Mouse (Mus musculus) kidney, adult 2 months (tissue): ENCODE results near the gene Sult2a3. TPM values are rescaled to one million over a fixed set of nuclear protein-coding genes. Genes with fewer than 3 reads are reported as not detected.
"Not testable (repeated sequence)": the region's sequence is repeated elsewhere in the genome, so short reads cannot be mapped to it uniquely, and the experiment has no call there.

Experiments
- DNase-seq: peaks from one replicate; pipeline ENCODE4 v3.0.0; 2021
- H3K27ac ChIP-seq: fragments of 200-500 bp; 2 replicates; pipeline ENCODE4 v1.5.1; 2012; ENCODE audit warnings: low read depth, low read length, control low read depth, inconsistent platforms; ENCODE audit not compliant: insufficient read depth
- H3K27me3 ChIP-seq: fragments of 200-500 bp; replicated peaks from 2 replicates; pipeline ENCODE4 v1.6.1; 2012; ENCODE audit warnings: mild to moderate bottlenecking, moderate library complexity, low read length, inconsistent platforms; ENCODE audit not compliant: control insufficient read depth, insufficient read depth
- H3K36me3 ChIP-seq: fragments of 200-500 bp; 2 replicates; pipeline ENCODE4 v1.6.1; 2012; ENCODE audit warnings: mild to moderate bottlenecking, moderate library complexity, low read length, inconsistent platforms; ENCODE audit not compliant: control insufficient read depth, insufficient read depth
- H3K4me1 ChIP-seq: fragments of 200-500 bp; 2 replicates; pipeline ENCODE4 v1.6.1; 2011; ENCODE audit warnings: low read length; ENCODE audit not compliant: control insufficient read depth, insufficient read depth
- H3K4me3 ChIP-seq: fragments of 200-500 bp; 2 replicates; pipeline ENCODE4 v1.5.1; 2011; ENCODE audit warnings: mild to moderate bottlenecking, low read depth, low read length, control low read depth; ENCODE audit not compliant: insufficient read depth
- CTCF ChIP-seq: fragments of 200-500 bp; conservative IDR thresholded peaks from 2 replicates; pipeline ENCODE4 v1.5.1; 2011; ENCODE audit warnings: low read depth, mild to moderate bottlenecking, control low read depth, low read length, moderate library complexity, mixed read lengths; ENCODE audit not compliant: insufficient read depth, insufficient read length
- POLR2A ChIP-seq: fragments of 200-500 bp; IDR thresholded peaks from one replicate; pipeline ENCODE4 v1.6.1; 2011; ENCODE audit warnings: low read depth, low read length, control low read depth
- WGBS: fragments of 180-500 bp; shearing (Covaris S2); methylation state at CpG from one replicate; pipeline ENCODE4 v1.1.7; 2018; 5-methylcytosine and 5-hydroxymethylcytosine counted together
- polyA plus RNA-seq: library from polyadenylated mRNA; depleted of rRNA; stranded (reverse); fragments of >200 nt; gene quantifications from 2 replicates; pipeline ENCODE4 v1.2.3, GENCODE M21; 2012; rRNA removed

Gene Sult2a3
- polyA plus RNA-seq: not detected in 2 replicates

GRCm38 (mm10) chr7:14122944-14123343 is at the start of gene Sult2a3:
Gene Sult2a3 (minus strand): TSS chr7:14123044.
- TF ChIP-seq POLR2A: no peak
- no peak for TF ChIP-seq CTCF
- Histone ChIP-seq H3K27me3 (no peaks in the 10 kb centered on the region), H3K27ac (no peak within 1 kb of the TSS), H3K4me3 (no peak within 1 kb of the TSS), H3K4me1 (no peaks in the 10 kb centered on the region), H3K36me3 (no peaks in the 10 kb centered on the region)
- 86% methylated on average over 2 of the region's 2 CpGs for WGBS
- DNase-seq: no peak

GRCm38 (mm10) chr7:14120436-14120835 is 2.4 kb downstream of the Sult2a3 start:
- Histone ChIP-seq H3K27me3 (no peaks in the 10 kb centered on the region), H3K36me3 (no peaks in the 10 kb centered on the region), H3K27ac (no peak overlapping the region), H3K4me3 (no peak overlapping the region), H3K4me1 (no peaks in the 10 kb centered on the region)
- no peak for DNase-seq
- WGBS: 84% methylated on average over 2 of the region's 2 CpGs
- TF ChIP-seq POLR2A: no peak

GRCm38 (mm10) chr7:14119865-14120264 is 3.0 kb downstream of the Sult2a3 start:
- DNase-seq, H3K4me3 ChIP-seq, H3K36me3 ChIP-seq, H3K27ac ChIP-seq, H3K27me3 ChIP-seq, H3K4me1 ChIP-seq: not testable (repeated sequence)
- 58% methylated on average over 3 of the region's 3 CpGs for WGBS

GRCm38 (mm10) chr7:14116761-14117160 is 6.1 kb downstream of the Sult2a3 start:
- 33% methylated on average over 1 of the region's 1 CpGs for WGBS
- no peaks in the 10 kb centered on the region for H3K27me3 ChIP-seq
- DNase-seq: no peak
- no peak for TF ChIP-seq POLR2A
- no peak for TF ChIP-seq CTCF
- H3K4me3 ChIP-seq: no peak overlapping the region
- H3K27ac ChIP-seq: no peak overlapping the region
- no peaks in the 10 kb centered on the region for H3K4me1 ChIP-seq
- H3K36me3 ChIP-seq: no peaks in the 10 kb centered on the region

GRCm38 (mm10) chr7:14114471-14114870 is 8.4 kb downstream of the Sult2a3 start:
- WGBS: 60% methylated on average over 3 of the region's 3 CpGs
- H3K4me3 ChIP-seq, DNase-seq, H3K36me3 ChIP-seq, H3K4me1 ChIP-seq, H3K27ac ChIP-seq, H3K27me3 ChIP-seq: not testable (repeated sequence)

- not testable (repeated sequence) for H3K36me3 ChIP-seq, H3K27ac ChIP-seq, H3K4me1 ChIP-seq, DNase-seq, H3K27me3 ChIP-seq, H3K4me3 ChIP-seq
- 50% methylated on average over 1 of the region's 1 CpGs for WGBS
Measured at GRCm38 (mm10) chr7:14047821-14048220, 75.0 kb downstream of the Sult2a3 start.

- not testable (repeated sequence) for H3K36me3 ChIP-seq, H3K4me1 ChIP-seq, H3K27me3 ChIP-seq, DNase-seq, H3K27ac ChIP-seq, H3K4me3 ChIP-seq
Measured at GRCm38 (mm10) chr7:14030831-14031230, 92.0 kb downstream of the Sult2a3 start.

Other genes with a start within 250 kb of the Sult2a3 start
- not detected in 2 replicates for gene Sult2a4, start 133.4 kb downstream of the Sult2a3 start, polyA plus RNA-seq
- gene Sult2a6, start 131.8 kb upstream of the Sult2a3 start, polyA plus RNA-seq: not detected in 2 replicates
- not detected in 2 replicates for gene Obox8, start 210.5 kb upstream of the Sult2a3 start, polyA plus RNA-seq